Mouse (Mus musculus): ENCODE data around the gene Myh8. TPM values are rescaled to one million over a fixed set of nuclear protein-coding genes. Genes with fewer than 3 reads are reported as not detected.

The Myh8 gene
- not detected for polyA plus RNA-seq (2014; fragmentation: Illumina TruSeq; extraction: RNeasy Lipid Tissue Mini Kit (QIAGEN cat#74804); ENCODE audit: low replicate concordance)

DNA sequence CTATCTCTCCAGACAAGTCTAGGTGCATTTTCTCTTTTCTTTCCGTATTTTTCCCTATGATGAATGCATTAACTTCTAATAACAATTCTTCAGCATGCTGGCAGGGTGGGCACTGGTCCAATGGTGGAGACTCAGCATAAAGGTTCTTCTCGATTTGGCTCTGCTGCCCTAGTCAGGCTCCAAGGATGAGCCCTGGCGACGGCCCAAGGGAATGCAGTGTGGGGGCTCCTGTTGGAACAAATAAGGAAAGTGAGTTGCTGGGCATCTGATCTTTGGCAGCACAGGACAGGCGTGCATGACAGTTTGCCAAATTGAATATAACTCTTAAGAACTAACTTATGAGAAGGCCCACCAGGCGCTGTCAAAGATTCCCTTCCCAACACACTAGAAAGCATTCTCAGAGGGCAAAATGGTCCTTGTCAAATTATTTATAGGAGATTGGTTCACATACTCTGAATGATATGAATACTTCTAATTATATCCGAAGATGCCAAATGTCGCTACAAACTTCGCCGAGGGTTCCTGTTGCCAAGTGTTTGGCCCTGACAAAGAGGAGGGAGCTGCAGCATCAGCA lies at the start of gene Myh8:
Gene Myh8, plus strand, starts transcription at position 524 of the 574 bp plus-strand sequence.

DNA sequence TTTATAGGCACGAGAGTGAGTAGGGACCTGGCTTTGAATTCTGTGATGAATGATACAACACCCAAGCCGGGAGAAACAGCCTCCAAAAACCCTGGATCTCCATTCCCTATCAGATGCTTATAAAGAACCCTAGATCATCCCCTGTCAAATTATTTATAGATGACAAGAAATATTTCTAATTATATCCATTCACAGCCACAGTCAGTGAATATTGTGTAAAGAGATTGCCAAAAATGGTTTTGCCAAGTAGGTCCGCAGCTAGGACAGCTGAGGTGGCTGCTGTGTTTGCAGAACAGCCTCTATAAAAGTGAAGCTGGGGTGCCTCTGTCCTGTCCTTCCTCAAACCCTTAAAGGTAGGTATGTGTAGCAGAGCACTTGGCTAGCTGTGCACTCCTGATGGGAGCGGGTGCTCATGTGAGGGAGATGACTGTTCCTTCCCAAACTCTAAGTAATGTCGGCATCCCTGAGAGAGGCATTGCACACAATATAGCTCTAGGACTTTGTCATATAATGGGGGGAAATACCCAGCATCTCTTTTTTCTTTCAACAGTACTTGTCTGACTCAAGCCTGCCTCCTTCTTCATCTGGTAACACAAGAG lies 39.3 kb upstream of the Myh8 start, which contains the start of gene Myh4:
Gene Myh4, plus strand, starts transcription at position 549 of the 599 bp plus-strand sequence.

DNA sequence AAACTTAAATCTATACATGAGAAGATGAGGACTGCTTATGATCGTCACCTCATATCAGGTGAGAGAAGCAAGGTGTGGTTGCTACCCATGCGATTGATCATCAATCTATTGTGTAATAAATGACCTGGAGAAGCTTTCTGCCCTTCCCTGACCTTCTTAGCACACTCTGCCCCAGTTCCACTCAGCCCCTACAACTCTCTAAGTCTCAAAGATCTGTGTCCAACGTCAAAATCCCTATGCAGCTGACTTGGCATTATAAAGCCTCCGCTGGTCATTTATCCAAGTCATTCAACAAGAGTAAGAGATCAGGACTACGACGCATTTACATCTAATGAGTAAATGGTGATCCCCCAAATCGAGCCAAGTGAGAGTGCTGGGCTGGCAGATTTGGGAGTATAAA lies 44.4 kb downstream of the Myh8 start, which contains the start of gene Myh13:
Gene Myh13, plus strand, starts transcription at position 301 of the 400 bp plus-strand sequence.

Other genes with a start within 250 kb of the Myh8 start
- gene Adprm, start 224.5 kb upstream of the Myh8 start, polyA plus RNA-seq (2014; fragmentation: Illumina TruSeq; extraction: RNeasy Lipid Tissue Mini Kit (QIAGEN cat#74804); ENCODE audit: low replicate concordance) = 135 TPM
- 60.3 TPM for gene Sco1, start 224.5 kb upstream of the Myh8 start, polyA plus RNA-seq (2014; fragmentation: Illumina TruSeq; extraction: RNeasy Lipid Tissue Mini Kit (QIAGEN cat#74804); ENCODE audit: low replicate concordance)
- gene Myh3, start 198.8 kb upstream of the Myh8 start, polyA plus RNA-seq (2014; fragmentation: Illumina TruSeq; extraction: RNeasy Lipid Tissue Mini Kit (QIAGEN cat#74804); ENCODE audit: low replicate concordance) = not detected
- gene Myh2, start 106.1 kb upstream of the Myh8 start, polyA plus RNA-seq (2014; fragmentation: Illumina TruSeq; extraction: RNeasy Lipid Tissue Mini Kit (QIAGEN cat#74804); ENCODE audit: low replicate concordance) = not detected
- not detected for gene Myh1, start 77.1 kb upstream of the Myh8 start, polyA plus RNA-seq (2014; fragmentation: Illumina TruSeq; extraction: RNeasy Lipid Tissue Mini Kit (QIAGEN cat#74804); ENCODE audit: low replicate concordance)
- not detected for gene Myh4, start 39.1 kb upstream of the Myh8 start, polyA plus RNA-seq (2014; fragmentation: Illumina TruSeq; extraction: RNeasy Lipid Tissue Mini Kit (QIAGEN cat#74804); ENCODE audit: low replicate concordance)
- not detected for gene Myh13, start 44.5 kb downstream of the Myh8 start, polyA plus RNA-seq (2014; fragmentation: Illumina TruSeq; extraction: RNeasy Lipid Tissue Mini Kit (QIAGEN cat#74804); ENCODE audit: low replicate concordance)
- gene Gas7, start 178.3 kb downstream of the Myh8 start, polyA plus RNA-seq (2014; fragmentation: Illumina TruSeq; extraction: RNeasy Lipid Tissue Mini Kit (QIAGEN cat#74804); ENCODE audit: low replicate concordance) = 1.7 TPM

Measured in small intestine, adult 10 weeks (tissue).